Mouse (Mus musculus): ENCODE results near the gene Leo1. TPM values are rescaled to one million over a fixed set of nuclear protein-coding genes. Genes with fewer than 3 reads are reported as not detected.

The Leo1 gene
- polyA plus RNA-seq, 1 experiment from 2014 or later: 45.8 TPM

GRCm38 (mm10) chr9:75504311-75504710, 63.0 kb downstream of the Leo1 start:
- Histone ChIP-seq H3K9me3 (ENCODE audit: control insufficient read depth, low read length) (no peaks in the 10 kb centered on the region), H3K36me3 (ENCODE audit: control insufficient read depth, insufficient read depth, low read length) (peaks cover 66% of the 10 kb centered on the region)

GRCm38 (mm10) chr9:75511236-75511939, 70.1 kb downstream of the Leo1 start:
- no peaks in the 10 kb centered on the region for H3K27me3 ChIP-seq (ENCODE audit: control insufficient read depth, insufficient read depth, low read length)
- H3K4me3 ChIP-seq (ENCODE audit: low read length): no peak overlapping the region
- no peak overlapping the region for H3K9ac ChIP-seq (ENCODE audit: low read depth, low read length)
- no peak overlapping the region for H3K27ac ChIP-seq (ENCODE audit: low read depth, low read length)
- peaks cover 67% of the 10 kb centered on the region for H3K36me3 ChIP-seq (ENCODE audit: control insufficient read depth, insufficient read depth, low read length)
- H3K4me1 ChIP-seq (ENCODE audit: control insufficient read depth, insufficient read depth, low read length): no peaks in the 10 kb centered on the region
- WGBS: 91% methylated on average over 8 of the region's 8 CpGs
- ATAC-seq (ENCODE audit: low FRiP score, low TSS enrichment): no peak
- no peaks in the 10 kb centered on the region for H3K9me3 ChIP-seq (ENCODE audit: control insufficient read depth, low read length)
- no peak overlapping the region for H3K4me2 ChIP-seq (replicated peaks; ENCODE audit: low read depth, low read length)

More at GRCm38 (mm10) chr9:75504311-75504710, 63.0 kb downstream of the Leo1 start:
- H3K4me3 ChIP-seq (ENCODE audit: low read length): no peak overlapping the region
- no peaks in the 10 kb centered on the region for H3K4me1 ChIP-seq (ENCODE audit: control insufficient read depth, insufficient read depth, low read length)
- 91% methylated on average over 6 of the region's 6 CpGs for WGBS
- H3K27ac ChIP-seq (ENCODE audit: low read depth, low read length): no peak overlapping the region
- no peaks in the 10 kb centered on the region for H3K27me3 ChIP-seq (ENCODE audit: control insufficient read depth, insufficient read depth, low read length)
- ATAC-seq (ENCODE audit: low FRiP score, low TSS enrichment): no peak
- H3K4me2 ChIP-seq (replicated peaks; ENCODE audit: low read depth, low read length): no peak overlapping the region
- H3K9ac ChIP-seq (ENCODE audit: low read depth, low read length): no peak overlapping the region

- H3K4me1 ChIP-seq (ENCODE audit: control insufficient read depth, insufficient read depth, low read length): no peaks in the 10 kb centered on the region
- WGBS: 57% methylated on average over 12 of the region's 12 CpGs
- H3K27ac ChIP-seq (ENCODE audit: low read depth, low read length): no peak overlapping the region
- no peaks in the 10 kb centered on the region for H3K9me3 ChIP-seq (ENCODE audit: control insufficient read depth, low read length)
- peak; percentile 89 for ATAC-seq (ENCODE audit: low FRiP score, low TSS enrichment)
- no peak overlapping the region for H3K4me2 ChIP-seq (replicated peaks; ENCODE audit: low read depth, low read length)
- no peak overlapping the region for H3K9ac ChIP-seq (ENCODE audit: low read depth, low read length)
- H3K27me3 ChIP-seq (ENCODE audit: control insufficient read depth, insufficient read depth, low read length): no peaks in the 10 kb centered on the region
- peaks cover 37% of the 10 kb centered on the region for H3K36me3 ChIP-seq (ENCODE audit: control insufficient read depth, insufficient read depth, low read length)
- no peak overlapping the region for H3K4me3 ChIP-seq (ENCODE audit: low read length)
Observed at GRCm38 (mm10) chr9:75515464-75516113, 74.3 kb downstream of the Leo1 start.

Other genes with a start within 250 kb of the Leo1 start
- gene Myo5c, start 209.5 kb upstream of the Leo1 start, polyA plus RNA-seq (2014; fragmentation: Nextera tagmentation; extraction: Ambion mirVana): 3.9 and 4.4 TPM in 2 replicates
- 22.1 and 27.9 TPM in 2 replicates for gene Gnb5, start 135.2 kb upstream of the Leo1 start, polyA plus RNA-seq (2014; fragmentation: Nextera tagmentation; extraction: Ambion mirVana)
- not detected in 2 replicates for gene Bcl2l10, start 93.8 kb upstream of the Leo1 start, polyA plus RNA-seq (2014; fragmentation: Nextera tagmentation; extraction: Ambion mirVana)
- gene Mapk6, start 31.5 kb upstream of the Leo1 start, polyA plus RNA-seq (2014; fragmentation: Nextera tagmentation; extraction: Ambion mirVana): 54.8 and 77.6 TPM in 2 replicates
- 97.1 and 144 TPM in 2 replicates for gene Tmod3, start 118.1 kb downstream of the Leo1 start, polyA plus RNA-seq (2014; fragmentation: Nextera tagmentation; extraction: Ambion mirVana)
- gene Tmod2, start 169.8 kb downstream of the Leo1 start, polyA plus RNA-seq (2014; fragmentation: Nextera tagmentation; extraction: Ambion mirVana): 17.6 and 22.8 TPM in 2 replicates
- gene Lysmd2, start 184.2 kb downstream of the Leo1 start, polyA plus RNA-seq (2014; fragmentation: Nextera tagmentation; extraction: Ambion mirVana): 36.2 and 43.7 TPM in 2 replicates
- gene Scg3, start 242.5 kb downstream of the Leo1 start, polyA plus RNA-seq (2014; fragmentation: Nextera tagmentation; extraction: Ambion mirVana): 0.26 and 0.35 TPM in 2 replicates

All from kidney, embryonic 14.5 days (tissue).